Mouse (Mus musculus): ENCODE data around the gene Lnpk. TPM values are rescaled to one million over a fixed set of nuclear protein-coding genes. Genes with fewer than 3 reads are reported as not detected.

Lnpk gene
- polyA plus RNA-seq (2012; ENCODE audit: low replicate concordance): 5.0 and 12.5 TPM in 2 replicates

DNA sequence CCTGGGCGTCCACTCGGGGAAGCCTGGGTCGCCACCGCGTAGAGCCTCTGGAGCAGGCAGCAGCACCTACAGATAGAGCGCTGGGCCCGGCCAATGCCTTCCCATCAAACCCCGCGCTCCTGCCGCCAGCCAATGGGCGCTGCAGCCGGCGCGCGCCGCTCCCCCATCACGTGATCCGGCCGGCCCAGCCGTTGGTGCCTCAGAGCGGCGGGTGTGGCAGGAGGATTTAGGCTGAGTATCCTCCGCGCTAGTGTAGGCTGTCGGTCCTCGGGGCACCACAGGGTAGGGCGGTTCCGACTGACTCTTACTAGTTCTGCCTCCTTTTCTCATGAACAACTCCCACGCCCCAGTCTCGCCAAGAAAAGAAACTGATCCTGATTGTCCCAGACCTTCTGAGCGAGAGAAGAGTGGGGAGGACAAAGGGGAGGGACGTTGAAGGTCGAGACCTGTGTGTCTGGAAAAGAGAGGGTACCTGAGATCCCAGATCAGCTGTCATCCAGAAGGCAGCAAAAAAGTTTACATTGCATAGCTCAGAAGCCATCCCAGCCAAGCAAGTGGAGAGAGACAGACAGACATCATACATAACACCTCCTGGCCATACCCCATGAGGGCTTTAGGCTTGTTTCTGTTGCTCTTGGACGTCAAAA lies at the start of gene Lnpk:
Lnpk (minus strand) TSS at position 593 of the 647 bp plus-strand sequence.

Other genes starting within 250 kb of the Lnpk start
- gene Evx2, start 80.1 kb upstream of the Lnpk start, polyA plus RNA-seq (2012; ENCODE audit: low replicate concordance): not detected in 2 replicates
- gene Hoxd13, start 88.9 kb upstream of the Lnpk start, polyA plus RNA-seq (2012; ENCODE audit: low replicate concordance): not detected in 2 replicates
- gene Hoxd12, start 95.6 kb upstream of the Lnpk start, polyA plus RNA-seq (2012; ENCODE audit: low replicate concordance): not detected in 2 replicates
- not detected in 2 replicates for gene Hoxd11, start 100.1 kb upstream of the Lnpk start, polyA plus RNA-seq (2012; ENCODE audit: low replicate concordance)
- not detected in 2 replicates for gene Hoxd10, start 112.5 kb upstream of the Lnpk start, polyA plus RNA-seq (2012; ENCODE audit: low replicate concordance)
- not detected in 2 replicates for gene Hoxd9, start 118.3 kb upstream of the Lnpk start, polyA plus RNA-seq (2012; ENCODE audit: low replicate concordance)
- 0.04 TPM in 1 of 2 replicates, not detected in the other for gene Hoxd8, start 125.2 kb upstream of the Lnpk start, polyA plus RNA-seq (2012; ENCODE audit: low replicate concordance)
- not detected in 2 replicates for gene Hoxd3, start 132.5 kb upstream of the Lnpk start, polyA plus RNA-seq (2012; ENCODE audit: low replicate concordance)
- gene Hoxd4, start 132.5 kb upstream of the Lnpk start, polyA plus RNA-seq (2012; ENCODE audit: low replicate concordance): 0.47 TPM in 1 of 2 replicates, not detected in the other
- gene Gm28230, start 147.3 kb upstream of the Lnpk start, polyA plus RNA-seq (2012; ENCODE audit: low replicate concordance): 0.03 TPM in 1 of 2 replicates, not detected in the other
- not detected in 2 replicates for gene Hoxd1, start 183.5 kb upstream of the Lnpk start, polyA plus RNA-seq (2012; ENCODE audit: low replicate concordance)
- gene Mtx2, start 246.4 kb upstream of the Lnpk start, polyA plus RNA-seq (2012; ENCODE audit: low replicate concordance): 21.6 and 35.3 TPM in 2 replicates

Data from hematopoietic multipotent progenitor cell, adult 10-12 weeks (in vitro differentiated cells).